Mouse (Mus musculus) lung, embryonic 16.5 days (tissue): Measurements from ENCODE around the gene Fn3krp. TPM values are rescaled to one million over a fixed set of nuclear protein-coding genes. Genes with fewer than 3 reads are reported as not detected.

Experiments used
- ATAC-seq: fragments of 200-750 bp; cut with Nextera tagmentation; 2 replicates; pipeline ENCODE4 v1.8.0; 2017; ENCODE audit warnings: low read depth, mild to moderate bottlenecking, moderate library complexity
- H3K27ac ChIP-seq: fragments of 300-500 bp; sonication (generic); 2 replicates; pipeline ENCODE4 v1.5.1; 2014; ENCODE audit warnings: mild to moderate bottlenecking, control low read depth, low read length
- H3K27me3 ChIP-seq: fragments of 300-500 bp; sonication (generic); 2 replicates; pipeline ENCODE4 v1.6.1; 2014; ENCODE audit warnings: low read depth, low read length, mixed read lengths; ENCODE audit not compliant: control insufficient read depth, insufficient read depth
- H3K36me3 ChIP-seq: fragments of 300-500 bp; sonication (generic); 2 replicates; pipeline ENCODE4 v1.6.1; 2014; ENCODE audit warnings: low read length; ENCODE audit not compliant: control insufficient read depth, insufficient read depth
- H3K4me1 ChIP-seq: fragments of 300-500 bp; sonication (generic); replicated peaks from 2 replicates; pipeline ENCODE4 v1.6.1; 2014; ENCODE audit warnings: low read length, mixed read lengths; ENCODE audit not compliant: control insufficient read depth, insufficient read depth
- H3K4me2 ChIP-seq: fragments of 300-500 bp; sonication (generic); 2 replicates; pipeline ENCODE4 v1.6.1; 2014; ENCODE audit warnings: low read depth, low read length, control low read depth
- H3K4me3 ChIP-seq: fragments of 300-500 bp; sonication (generic); 2 replicates; pipeline ENCODE4 v1.5.1; 2014; ENCODE audit warnings: mild to moderate bottlenecking, low read length, control low read depth
- H3K9ac ChIP-seq: fragments of 300-500 bp; sonication (generic); 2 replicates; pipeline ENCODE4 v1.6.1; 2014; ENCODE audit warnings: low read length, control low read depth
- H3K9me3 ChIP-seq: fragments of 300-500 bp; sonication (generic); 2 replicates; pipeline ENCODE4 v1.6.1; 2016; ENCODE audit warnings: low read length; ENCODE audit not compliant: control insufficient read depth
- WGBS: fragments of 180-500 bp; shearing (Covaris S2); extraction: QIAGEN DNeasy Blood & Tissue Kit; methylation state at CpG from one replicate; pipeline ENCODE4 v1.1.7; 2014; 5-methylcytosine and 5-hydroxymethylcytosine counted together
- polyA plus RNA-seq: library from polyadenylated mRNA; unstranded; fragments of >200 nt; fragmentation: Nextera tagmentation; extraction: Ambion mirVana; gene quantifications from 2 replicates; pipeline ENCODE4 v1.2.1, GENCODE M21; 2015

The Fn3krp gene
- polyA plus RNA-seq, 1 experiment from 2014 or later, result 9.3 TPM

- Histone ChIP-seq H3K9ac (no peak overlapping the region), H3K9me3 (no peaks in the 10 kb centered on the region), H3K27me3 (no peaks in the 10 kb centered on the region; the same call in 1 of the 2 replicates), H3K4me3 (no peak overlapping the region), H3K4me1 (no peaks in the 10 kb centered on the region), H3K36me3 (no peaks in the 10 kb centered on the region), H3K27ac (no peak overlapping the region), H3K4me2 (no peak overlapping the region)
- no peak for ATAC-seq
- WGBS, result 64% methylated on average over 5 of the region's 5 CpGs
Observed at GRCm38 (mm10) chr11:121439686-121440292, 18.6 kb downstream of the Fn3krp start.

- no peak overlapping the region for H3K9ac ChIP-seq
- H3K27ac ChIP-seq, result no peak overlapping the region
- WGBS, result 84% methylated on average over 4 of the region's 4 CpGs
- H3K9me3 ChIP-seq, result no peaks in the 10 kb centered on the region
- no peaks in the 10 kb centered on the region for H3K36me3 ChIP-seq
- H3K4me2 ChIP-seq, result no peak overlapping the region
- H3K27me3 ChIP-seq, result no peaks in the 10 kb centered on the region
- H3K4me1 ChIP-seq, result no peaks in the 10 kb centered on the region
- H3K4me3 ChIP-seq, result no peak overlapping the region
- no peak for ATAC-seq
Observed at GRCm38 (mm10) chr11:121441653-121442052, 20.5 kb downstream of the Fn3krp start.

- no peaks in the 10 kb centered on the region for H3K9me3 ChIP-seq
- WGBS, result 37% methylated on average over 2 of the region's 2 CpGs
- no peaks in the 10 kb centered on the region for H3K4me1 ChIP-seq
- no peak overlapping the region for H3K4me3 ChIP-seq
- no peak overlapping the region for H3K4me2 ChIP-seq
- H3K9ac ChIP-seq, result no peak overlapping the region
- ATAC-seq, result no peak
- no peak overlapping the region for H3K27ac ChIP-seq
- H3K36me3 ChIP-seq, result no peaks in the 10 kb centered on the region
- no peaks in the 10 kb centered on the region for H3K27me3 ChIP-seq
Observed at GRCm38 (mm10) chr11:121442076-121442475, 20.9 kb downstream of the Fn3krp start.

- Histone ChIP-seq H3K4me2 (peak overlapping the region; percentile 74), H3K4me3 (peak overlapping the region; percentile 87), H3K27ac (no peak overlapping the region), H3K27me3 (no peaks in the 10 kb centered on the region), H3K4me1 (peaks cover 5% of the 10 kb centered on the region), H3K9me3 (no peaks in the 10 kb centered on the region), H3K36me3 (0 out of 2 replicates have a peak, but pooled peaks cover 2% of the 10 kb centered on the region), H3K9ac (peak overlapping the region; percentile 77)
- peak; percentile 37 for ATAC-seq
- WGBS, result 20% methylated on average over 9 of the region's 9 CpGs
Observed at GRCm38 (mm10) chr11:121451216-121451726, 30.1 kb downstream of the Fn3krp start.

GRCm38 (mm10) chr11:121451753-121452635 is 30.8 kb downstream of the Fn3krp start, which contains the start of gene Tbcd:
TSS of gene Tbcd (plus strand) at chr11:121451949.
- no peaks in the 10 kb centered on the region for H3K9me3 ChIP-seq
- peak within 1 kb of the TSS; percentile 77 for H3K9ac ChIP-seq
- peak within 1 kb of the TSS; percentile 15; the same call in 1 of the 2 replicates for H3K27ac ChIP-seq
- H3K36me3 ChIP-seq, result 0 out of 2 replicates have a peak, but pooled peaks cover 2% of the 10 kb centered on the region
- ATAC-seq, result peak; percentile 98
- peak within 1 kb of the TSS; percentile 87 for H3K4me3 ChIP-seq
- under 1% methylated on average over 58 of the region's 58 CpGs for WGBS
- H3K4me1 ChIP-seq, result peaks cover 5% of the 10 kb centered on the region
- no peaks in the 10 kb centered on the region for H3K27me3 ChIP-seq
- peak within 1 kb of the TSS; percentile 74 for H3K4me2 ChIP-seq

- Histone ChIP-seq H3K36me3 (peaks cover 22% of the 10 kb centered on the region), H3K4me1 (no peaks in the 10 kb centered on the region), H3K27me3 (no peaks in the 10 kb centered on the region), H3K9ac (no peak overlapping the region), H3K9me3 (no peaks in the 10 kb centered on the region), H3K4me3 (no peak overlapping the region), H3K27ac (no peak overlapping the region), H3K4me2 (no peak overlapping the region)
- no peak for ATAC-seq
- 90% methylated on average over 3 of the region's 3 CpGs for WGBS
Observed at GRCm38 (mm10) chr11:121457874-121458273, 36.7 kb downstream of the Fn3krp start.

GRCm38 (mm10) chr11:121467408-121467807 is 46.2 kb downstream of the Fn3krp start:
- no peaks in the 10 kb centered on the region for H3K4me1 ChIP-seq
- no peak overlapping the region for H3K27ac ChIP-seq
- H3K9ac ChIP-seq, result no peak overlapping the region
- H3K36me3 ChIP-seq, result peaks cover 11% of the 10 kb centered on the region
- H3K4me2 ChIP-seq, result no peak overlapping the region
- no peak overlapping the region for H3K4me3 ChIP-seq
- no peaks in the 10 kb centered on the region for H3K27me3 ChIP-seq
- H3K9me3 ChIP-seq, result no peaks in the 10 kb centered on the region
- no peak for ATAC-seq
- 87% methylated on average over 6 of the region's 6 CpGs for WGBS

- Histone ChIP-seq H3K4me1 (no peaks in the 10 kb centered on the region), H3K9ac (no peak overlapping the region), H3K4me2 (no peak overlapping the region), H3K4me3 (no peak overlapping the region), H3K27ac (no peak overlapping the region), H3K9me3 (no peaks in the 10 kb centered on the region), H3K36me3 (no peaks in the 10 kb centered on the region), H3K27me3 (no peaks in the 10 kb centered on the region)
- WGBS, result 79% methylated on average over 3 of the region's 3 CpGs
- ATAC-seq, result no peak
Observed at GRCm38 (mm10) chr11:121474831-121475230, 53.6 kb downstream of the Fn3krp start.
